Mouse (Mus musculus) heart, postnatal 10 days (tissue): ENCODE results near the gene Kcnj10. TPM values are rescaled to one million over a fixed set of nuclear protein-coding genes. Genes with fewer than 3 reads are reported as not detected.

Experiments
- DNase-seq, 2 experiments: peaks; one replicate each; pipeline ENCODE4 v3.0.0; 2021
- intact Hi-C: fragments of 180-260 bp; cut with DNase I; formaldehyde crosslinking; loops from one replicate; pipeline ENCODE4 v1.15.1; 2025
- total RNA-seq, 2 experiments: library from RNA; stranded (reverse); gene quantifications; 2 replicates each; pipeline ENCODE4 v1.2.3; 2021

The Kcnj10 gene
- total RNA-seq, 2 experiments from 2014 or later, result 0.05 to 0.19 TPM

GRCm38 (mm10) chr1:172415061-172415460, 74.1 kb downstream of the Kcnj10 start:
- no peak for DNase-seq
- intact Hi-C loops, result no loop called here

- intact Hi-C loops, result no loop called here
- no peak for DNase-seq
These were observed 77.2 kb downstream of the Kcnj10 start for GRCm38 (mm10) chr1:172418173-172418572.

- no peak for DNase-seq
- intact Hi-C loops, result no loop called here
These were observed 77.6 kb downstream of the Kcnj10 start for GRCm38 (mm10) chr1:172418642-172419041.

GRCm38 (mm10) chr1:172420181-172420580, 79.2 kb downstream of the Kcnj10 start:
- intact Hi-C loops, result no loop called here
- DNase-seq, result no peak

GRCm38 (mm10) chr1:172423393-172423792, 82.4 kb downstream of the Kcnj10 start:
- intact Hi-C loops, result no loop called here
- DNase-seq, result no peak

Other genes starting within 250 kb of the Kcnj10 start
- 100 to 1,000 TPM; 145 to 153 TPM for gene Pex19, start 214.5 kb upstream of the Kcnj10 start, total RNA-seq
- gene Dcaf8, start 193.1 kb upstream of the Kcnj10 start, total RNA-seq, result 100 to 1,000 TPM; 119 to 130 TPM
- 100 to 1,000 TPM; 111 to 121 TPM for gene Pea15a, start 134.4 kb upstream of the Kcnj10 start, total RNA-seq
- gene Casq1, start 121.3 kb upstream of the Kcnj10 start, total RNA-seq, result 1 to 10 TPM; 6.6 to 9.1 TPM
- gene Atp1a4, start 82.8 kb upstream of the Kcnj10 start, total RNA-seq, result not detected
- 10 to 100 TPM; 13.6 to 17.1 TPM for gene Igsf8, start 79.6 kb upstream of the Kcnj10 start, total RNA-seq
- gene Atp1a2, start 43.1 kb upstream of the Kcnj10 start, total RNA-seq, result 100 to 1,000 TPM; 228 to 235 TPM
- not detected for gene Kcnj9, start 11.9 kb upstream of the Kcnj10 start, total RNA-seq
- gene Pigm, start 35.3 kb downstream of the Kcnj10 start, total RNA-seq, result 1 to 10 TPM; 9.1 TPM
- 1 to 10 TPM; 1.3 to 1.4 TPM for gene Slamf9, start 134.1 kb downstream of the Kcnj10 start, total RNA-seq
- 1 to 10 TPM; 1.0 to 1.4 TPM for gene Igsf9, start 140.6 kb downstream of the Kcnj10 start, total RNA-seq
- gene Tagln2, start 158.8 kb downstream of the Kcnj10 start, total RNA-seq, result 100 to 1,000 TPM; 173 to 178 TPM
- 1 to 10 TPM; 1.8 to 2.8 TPM for gene Cfap45, start 179.6 kb downstream of the Kcnj10 start, total RNA-seq
- under 1 TPM in 1 of 2 experiments, not detected in 1; 0.24 TPM for gene Vsig8, start 214.7 kb downstream of the Kcnj10 start, total RNA-seq
- not detected for gene Slamf8, start 249.4 kb downstream of the Kcnj10 start, total RNA-seq